Mouse (Mus musculus) lung, postnatal 0 days (tissue): ENCODE results near the gene Mob3b.

Source experiments
- CTCF ChIP-seq: IDR thresholded peaks from 2 replicates; pipeline ENCODE4 v1.5.1; 2016; ENCODE audit warnings: antibody characterized with exemption, mild to moderate bottlenecking
- EP300 ChIP-seq: IDR thresholded peaks from 2 replicates; pipeline ENCODE4 v1.6.1; 2016; ENCODE audit warnings: antibody characterized with exemption, mild to moderate bottlenecking, control low read depth

- TF ChIP-seq CTCF (no peak), EP300 (no peak)
These were observed 180.2 kb downstream of the Mob3b start for GRCm38 (mm10) chr4:34976916-34977702.
